Mouse (Mus musculus): ENCODE results near the gene Dnm3. TPM values are rescaled to one million over a fixed set of nuclear protein-coding genes. Genes with fewer than 3 reads are reported as not detected.

The Dnm3 gene
- total and polyA plus RNA-seq, 3 experiments: 1.5 to 7.8 (median 5.9) TPM

DNA sequence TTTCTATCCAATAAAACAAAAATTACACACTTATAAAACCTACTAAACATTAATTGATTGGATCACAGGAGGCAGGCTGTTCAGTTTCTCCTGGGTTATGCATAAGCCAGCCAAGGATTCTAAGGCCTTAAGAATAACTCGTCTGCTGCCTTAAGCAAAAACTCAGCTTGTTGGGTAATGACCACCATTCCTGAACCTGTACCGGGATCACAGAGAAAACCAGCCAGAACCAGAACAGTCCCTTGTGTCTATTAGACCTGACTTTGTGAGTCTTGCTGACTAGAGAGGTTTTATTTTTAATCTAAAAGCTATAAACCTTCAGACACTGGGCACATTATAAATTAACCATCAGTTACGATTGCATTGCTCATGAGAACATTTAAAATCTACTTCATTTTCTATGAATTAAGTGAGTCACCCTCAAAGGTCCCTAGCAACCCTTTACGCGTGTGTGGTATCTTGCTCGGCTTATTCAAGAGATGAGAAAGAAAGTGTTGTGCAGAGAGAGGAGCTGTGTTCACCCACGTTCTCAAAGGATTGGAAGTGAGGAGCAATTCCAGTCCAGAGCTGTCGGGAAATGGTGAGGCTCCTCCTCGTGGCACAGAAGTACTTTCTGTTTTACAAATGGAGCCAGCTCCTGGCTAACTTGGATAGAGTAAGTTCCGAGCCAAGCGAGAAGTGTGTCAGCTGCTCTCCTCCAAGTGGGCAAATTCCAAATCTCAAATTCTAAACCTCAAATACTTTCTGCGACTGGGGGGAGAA lies 178.1 kb downstream of the Dnm3 start:
- H3K9ac ChIP-seq (ENCODE audit: low read depth, low read length): no peak overlapping the region
- no peak overlapping the region for H3K4me3 ChIP-seq
- 0 out of 2 replicates have a peak overlapping the region, but pooled peaks have one; percentile 17 for H3K27ac ChIP-seq
- DNase-seq: peak in 1 of 2 experiments; percentile 52
- no peaks in the 10 kb centered on the region for H3K79me2 ChIP-seq (replicated peaks; ENCODE audit: control insufficient read depth, insufficient read depth, low read length)
- 73% methylated on average over 12 of the region's 12 CpGs for WGBS
- no peaks in the 10 kb centered on the region for H3K36me3 ChIP-seq (ENCODE audit: control insufficient read depth, insufficient read depth, low read length)
- TF ChIP-seq POLR2A (IDR thresholded peaks at IDR 0.05; ENCODE audit: insufficient read depth, low read depth, low read length) (peak; percentile 40; the same call in 1 of the 2 replicates), CTCF (IDR thresholded peaks at IDR 0.05) (peak; percentile 21; the same call in 1 of the 2 replicates), EP300 (IDR thresholded peaks at IDR 0.05; ENCODE audit: insufficient read depth, low read depth, low read length) (no peak)
- intact Hi-C loops (cut with DNase I): no loop called here
- H3K27me3 ChIP-seq (ENCODE audit: control insufficient read depth, insufficient read depth, low read length): no peaks in the 10 kb centered on the region
- H3K4me1 ChIP-seq (ENCODE audit: control insufficient read depth, insufficient read depth, low read length): peaks cover 2% of the 10 kb centered on the region

- H3K27ac ChIP-seq: no peak overlapping the region
- intact Hi-C loops (cut with DNase I): no loop called here
- peaks cover 6% of the 10 kb centered on the region for H3K36me3 ChIP-seq (ENCODE audit: control insufficient read depth, insufficient read depth, low read length)
- no peaks in the 10 kb centered on the region for H3K79me2 ChIP-seq (replicated peaks; ENCODE audit: control insufficient read depth, insufficient read depth, low read length)
- 97% methylated on average over 3 of the region's 3 CpGs for WGBS
- peaks cover 4% of the 10 kb centered on the region for H3K4me1 ChIP-seq (ENCODE audit: control insufficient read depth, insufficient read depth, low read length)
- H3K27me3 ChIP-seq (ENCODE audit: control insufficient read depth, insufficient read depth, low read length): no peaks in the 10 kb centered on the region
- no peak overlapping the region for H3K4me3 ChIP-seq
- TF ChIP-seq EP300 (IDR thresholded peaks at IDR 0.05; ENCODE audit: insufficient read depth, low read depth, low read length) (no peak), CTCF (IDR thresholded peaks at IDR 0.05) (no peak), POLR2A (IDR thresholded peaks at IDR 0.05; ENCODE audit: insufficient read depth, low read depth, low read length) (no peak)
- H3K9ac ChIP-seq (ENCODE audit: low read depth, low read length): no peak overlapping the region
- no peak for DNase-seq
Observed at GRCm38 (mm10) chr1:162298527-162298926, 179.3 kb downstream of the Dnm3 start.

DNA sequence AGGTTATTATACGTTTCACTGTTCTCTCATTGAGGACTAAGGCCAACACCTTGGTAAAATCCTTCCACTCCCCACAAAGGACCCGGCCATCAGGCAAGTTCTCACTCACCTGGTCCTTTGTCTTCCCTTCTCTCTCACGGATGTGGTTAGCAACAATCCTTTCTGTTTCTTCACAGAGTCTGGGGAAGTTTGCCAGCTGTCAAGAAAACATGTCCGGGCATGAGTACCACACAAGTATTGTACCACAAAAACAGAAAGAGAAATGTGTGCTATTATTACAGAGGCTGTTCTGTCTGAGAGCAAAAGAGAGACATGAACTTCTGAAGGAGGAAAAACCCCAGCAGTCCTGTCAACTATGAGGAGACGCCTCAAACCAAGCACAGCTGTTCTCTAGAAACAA lies 182.4 kb downstream of the Dnm3 start:
- WGBS: 87% methylated on average over 5 of the region's 5 CpGs
- intact Hi-C loops (cut with DNase I): no loop called here

GRCm38 (mm10) chr1:162294572-162294910 lies 183.3 kb downstream of the Dnm3 start:
- TF ChIP-seq EP300 (IDR thresholded peaks at IDR 0.05; ENCODE audit: insufficient read depth, low read depth, low read length) (no peak), POLR2A (IDR thresholded peaks at IDR 0.05; ENCODE audit: insufficient read depth, low read depth, low read length) (no peak), CTCF (IDR thresholded peaks at IDR 0.05) (no peak)
- no peak overlapping the region for H3K4me3 ChIP-seq
- H3K4me1 ChIP-seq (ENCODE audit: control insufficient read depth, insufficient read depth, low read length): peaks cover 4% of the 10 kb centered on the region
- no peak overlapping the region for H3K9ac ChIP-seq (ENCODE audit: low read depth, low read length)
- peaks cover 8% of the 10 kb centered on the region for H3K36me3 ChIP-seq (ENCODE audit: control insufficient read depth, insufficient read depth, low read length)
- intact Hi-C loops (cut with DNase I): loop anchor here (1.0 kb wide), 1 partner anchor 15 kb away; no protein-coding TSS in a partner anchor
- WGBS: 62% methylated on average over 4 of the region's 4 CpGs
- H3K27ac ChIP-seq: peak overlapping the region; percentile 55
- H3K79me2 ChIP-seq (replicated peaks; ENCODE audit: control insufficient read depth, insufficient read depth, low read length): no peaks in the 10 kb centered on the region
- DNase-seq: peak in 1 of 2 experiments; percentile 13
- no peaks in the 10 kb centered on the region for H3K27me3 ChIP-seq (ENCODE audit: control insufficient read depth, insufficient read depth, low read length)

More for the DNA sequence above, 182.4 kb downstream of the Dnm3 start:
- no peaks in the 10 kb centered on the region for H3K27me3 ChIP-seq (ENCODE audit: control insufficient read depth, insufficient read depth, low read length)
- TF ChIP-seq CTCF (IDR thresholded peaks at IDR 0.05) (no peak), POLR2A (IDR thresholded peaks at IDR 0.05; ENCODE audit: insufficient read depth, low read depth, low read length) (no peak), EP300 (IDR thresholded peaks at IDR 0.05; ENCODE audit: insufficient read depth, low read depth, low read length) (no peak)
- H3K36me3 ChIP-seq (ENCODE audit: control insufficient read depth, insufficient read depth, low read length): peaks cover 8% of the 10 kb centered on the region
- H3K4me3 ChIP-seq: no peak overlapping the region
- peak overlapping the region; percentile 40 for H3K27ac ChIP-seq
- H3K4me1 ChIP-seq (ENCODE audit: control insufficient read depth, insufficient read depth, low read length): peaks cover 4% of the 10 kb centered on the region
- no peak for DNase-seq
- no peak overlapping the region for H3K9ac ChIP-seq (ENCODE audit: low read depth, low read length)
- no peaks in the 10 kb centered on the region for H3K79me2 ChIP-seq (replicated peaks; ENCODE audit: control insufficient read depth, insufficient read depth, low read length)

- Histone ChIP-seq H3K27ac (peak overlapping the region; percentile 55), H3K4me1 (ENCODE audit: control insufficient read depth, insufficient read depth, low read length) (peaks cover 4% of the 10 kb centered on the region), H3K79me2 (replicated peaks; ENCODE audit: control insufficient read depth, insufficient read depth, low read length) (no peaks in the 10 kb centered on the region), H3K9ac (ENCODE audit: low read depth, low read length) (no peak overlapping the region), H3K27me3 (ENCODE audit: control insufficient read depth, insufficient read depth, low read length) (no peaks in the 10 kb centered on the region), H3K4me3 (no peak overlapping the region), H3K36me3 (ENCODE audit: control insufficient read depth, insufficient read depth, low read length) (peaks cover 8% of the 10 kb centered on the region)
- TF ChIP-seq EP300 (IDR thresholded peaks at IDR 0.05; ENCODE audit: insufficient read depth, low read depth, low read length) (no peak), POLR2A (IDR thresholded peaks at IDR 0.05; ENCODE audit: insufficient read depth, low read depth, low read length) (no peak), CTCF (IDR thresholded peaks at IDR 0.05) (no peak)
- 26% methylated on average over 4 of the region's 4 CpGs for WGBS
- DNase-seq: no peak
- intact Hi-C loops (cut with DNase I): loop anchor here (1.0 kb wide), 1 partner anchor 15 kb away; no protein-coding TSS in a partner anchor
Observed at GRCm38 (mm10) chr1:162293732-162294571, 183.9 kb downstream of the Dnm3 start.

All from heart, adult 2 months (tissue).